Comparison of ENCODE assay signal across 25 mouse cellular contexts in the genomic region with DNA sequence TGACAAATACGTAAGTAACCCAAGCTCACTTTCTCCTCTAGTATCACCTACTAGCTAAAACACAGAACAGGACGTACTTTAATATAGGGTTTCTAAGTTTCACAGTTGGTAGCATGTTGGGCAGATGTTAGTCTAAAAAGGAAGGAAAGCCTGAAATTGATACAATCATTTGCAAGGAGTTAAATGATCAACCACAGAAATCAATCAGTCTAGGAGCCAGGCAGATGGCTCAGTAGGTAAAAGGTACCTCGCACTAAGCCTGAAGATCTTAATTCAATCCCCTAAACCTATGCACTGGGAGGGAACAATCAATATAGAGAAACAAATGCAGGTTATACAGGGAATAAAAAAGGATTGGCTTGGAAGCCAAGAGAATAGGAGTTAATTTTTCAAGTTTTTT.
"Had no signal": no experiment of that assay in that cellular context is flagged by ENCODE, and none has a peak within 500 bp of the region (broad histone marks: within the 10 kb centered on the region; RNA-seq: fewer than 3 reads in every experiment).

No protein-coding gene starts in this region.

- H3K27ac ChIP-seq: gastrocnemius, adult 2 months; heart, adult 2 months; heart, embryonic 13.5 days; heart, embryonic 15.5 days; hindbrain, embryonic 10.5 days; hindbrain, embryonic 12.5 days; hindbrain, embryonic 14.5 days; intestine, embryonic 15.5 days; kidney, embryonic 15.5 days; kidney, postnatal 0 days; layer of hippocampus, adult 2 months; left cerebral cortex, adult 2 months; limb, embryonic 10.5 days; limb, embryonic 12.5 days; liver, embryonic 14.5 days had no signal

- H3K4me3 ChIP-seq: gastrocnemius, adult 2 months; heart, adult 2 months; heart, embryonic 13.5 days; heart, embryonic 15.5 days; hindbrain, embryonic 10.5 days; hindbrain, embryonic 12.5 days; intestine, embryonic 15.5 days; kidney, embryonic 15.5 days; layer of hippocampus, adult 2 months; left cerebral cortex, adult 2 months; limb, embryonic 10.5 days; limb, embryonic 12.5 days had no signal

- ATAC-seq: hindbrain, embryonic 16.5 days; inflammation-experienced regulatory T-cells, adult 6 months; intestine, embryonic 15.5 days; intestine, postnatal 0 days had no signal

- H3K9ac ChIP-seq: heart, embryonic 13.5 days; heart, embryonic 15.5 days; hindbrain, embryonic 12.5 days; hindbrain, embryonic 14.5 days; intestine, embryonic 15.5 days; kidney, embryonic 15.5 days; limb, embryonic 12.5 days; liver, embryonic 14.5 days had no signal

- H3K36me3 ChIP-seq: heart, embryonic 13.5 days; heart, embryonic 15.5 days; hindbrain, embryonic 10.5 days; hindbrain, embryonic 12.5 days; intestine, embryonic 15.5 days; kidney, embryonic 15.5 days; limb, embryonic 10.5 days; limb, embryonic 12.5 days had no signal

- H3K4me2 ChIP-seq: heart, embryonic 11.5 days; heart, embryonic 13.5 days; heart, embryonic 15.5 days; hindbrain, embryonic 12.5 days; hindbrain, embryonic 14.5 days; intestine, embryonic 15.5 days; kidney, embryonic 15.5 days; limb, embryonic 12.5 days had no signal

- DNase-seq: gastrocnemius, adult 2 months; gastrocnemius, postnatal 10 days; gastrocnemius, postnatal 25 days; heart, adult 2 months; heart, postnatal 4 days; kidney, postnatal 25 days; kidney, postnatal 4 days; liver had no signal

- H3K9me3 ChIP-seq: heart, embryonic 13.5 days; heart, embryonic 15.5 days; hindbrain, embryonic 10.5 days; hindbrain, embryonic 12.5 days; intestine, embryonic 15.5 days; kidney, embryonic 15.5 days; limb, embryonic 10.5 days; limb, embryonic 12.5 days had no signal

- H3K27me3 ChIP-seq: heart, embryonic 13.5 days; heart, embryonic 15.5 days; hindbrain, embryonic 12.5 days; intestine, embryonic 15.5 days; kidney, embryonic 15.5 days; limb, embryonic 12.5 days had no signal
